Mouse (Mus musculus): ENCODE measurements around the gene Pappa2.

DNA sequence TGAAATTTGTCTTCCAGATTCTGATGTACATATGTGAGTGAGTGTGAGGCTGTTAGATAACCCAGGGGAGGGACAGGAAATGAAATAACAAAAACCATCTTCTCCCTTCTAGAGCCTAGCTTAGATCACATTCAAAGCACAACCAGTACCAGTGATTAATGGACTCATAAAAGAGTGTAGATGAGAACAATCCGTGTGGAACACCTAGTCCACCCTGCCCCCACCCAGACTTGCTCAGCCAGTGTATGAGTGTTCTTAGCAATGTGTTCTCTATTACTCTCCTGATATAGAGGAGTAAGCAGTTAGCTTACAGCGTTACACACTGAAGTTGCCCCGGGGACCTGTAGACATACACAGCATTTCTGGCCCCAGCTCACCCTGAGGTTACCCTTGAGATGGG lies 129.8 kb downstream of the Pappa2 start:
- no peak for TF ChIP-seq EP300 (optimal IDR thresholded peaks at IDR 0.05)
- TF ChIP-seq CTCF (IDR thresholded peaks at IDR 0.05; ENCODE audit: low read depth), result no peak

Measured in stomach, postnatal 0 days (tissue).